Mouse (Mus musculus) erythroblast, embryonic 14.5 days (primary cell): ENCODE measurements around the gene Elavl4.

Experiments used
- GATA1 ChIP-seq: IDR thresholded peaks from 2 replicates; pipeline ENCODE4 v1.6.1; 2012; ENCODE audit warnings: low read length, inconsistent platforms, mixed read lengths
- TAL1 ChIP-seq: IDR thresholded peaks from 3 replicates; pipeline ENCODE4 v1.6.1; 2012; ENCODE audit warnings: low read length, inconsistent platforms, mixed read lengths

DNA sequence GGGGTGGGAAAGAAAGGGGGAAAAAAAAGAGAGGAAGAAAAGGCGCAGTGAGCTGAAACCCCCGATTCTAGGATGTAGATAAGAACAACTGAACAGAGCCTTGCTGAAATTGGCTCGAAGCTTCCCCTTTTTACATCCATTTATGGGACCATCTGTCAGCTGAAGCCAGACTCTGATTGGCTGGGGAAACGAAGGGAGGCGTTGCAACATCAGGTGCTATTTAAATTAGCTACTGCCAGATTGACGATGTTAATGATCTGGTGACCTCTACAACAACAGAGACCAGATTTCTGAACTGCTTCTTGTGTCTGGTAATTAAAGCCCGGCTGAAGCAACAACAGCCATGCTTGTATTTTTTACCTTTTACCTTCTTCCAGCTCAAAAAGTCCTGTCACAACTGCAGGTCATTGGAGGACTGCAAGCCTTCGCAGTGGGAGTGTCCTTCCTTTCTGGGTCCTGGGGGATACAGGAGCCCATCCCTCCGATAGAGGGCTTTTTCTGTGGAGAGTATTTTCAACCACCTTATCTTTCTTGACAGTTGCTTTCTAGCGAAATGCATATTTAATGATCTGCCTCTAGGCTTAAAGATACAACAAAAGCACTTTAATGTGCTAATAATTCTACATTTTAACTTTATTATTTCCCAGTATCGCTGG, 64.2 kb downstream of the Elavl4 start:
- TF ChIP-seq GATA1 (no peak), TAL1 (no peak)
